Mouse (Mus musculus) testis, adult 2 months (tissue): Measurements from ENCODE around the gene Parp8. TPM values are rescaled to one million over a fixed set of nuclear protein-coding genes. Genes with fewer than 3 reads are reported as not detected.

Source experiments
- H3K27ac ChIP-seq: fragments of 200-500 bp; 2 replicates; pipeline ENCODE4 v1.5.1; 2012; ENCODE audit warnings: low read depth, low read length; ENCODE audit not compliant: control insufficient read depth, insufficient read depth
- H3K27me3 ChIP-seq: fragments of 200-500 bp; 2 replicates; pipeline ENCODE4 v1.6.1; 2012; ENCODE audit warnings: mild to moderate bottlenecking, low read length, moderate library complexity; ENCODE audit not compliant: control insufficient read depth, insufficient read depth
- H3K36me3 ChIP-seq: fragments of 200-500 bp; 2 replicates; pipeline ENCODE4 v1.6.1; 2012; ENCODE audit warnings: mild to moderate bottlenecking, low read length; ENCODE audit not compliant: control insufficient read depth, insufficient read depth
- H3K4me1 ChIP-seq: fragments of 200-500 bp; 2 replicates; pipeline ENCODE4 v1.6.1; 2012; ENCODE audit warnings: low read length; ENCODE audit not compliant: control insufficient read depth, insufficient read depth
- H3K4me3 ChIP-seq: fragments of 200-500 bp; 2 replicates; pipeline ENCODE4 v1.5.1; 2012; ENCODE audit warnings: low read depth, mild to moderate bottlenecking, low read length, moderate library complexity, mixed read lengths; ENCODE audit not compliant: control insufficient read depth
- CTCF ChIP-seq: fragments of 200-500 bp; IDR thresholded peaks from 2 replicates; pipeline ENCODE4 v1.5.1; 2012; ENCODE audit warnings: low read depth, mild to moderate bottlenecking, inconsistent platforms, low read length, moderate library complexity; ENCODE audit not compliant: control insufficient read depth, insufficient read depth, insufficient replicate concordance
- POLR2A ChIP-seq: fragments of 200-500 bp; IDR thresholded peaks from 2 replicates; pipeline ENCODE4 v1.6.1; 2012; ENCODE audit warnings: low read depth, mild to moderate bottlenecking, inconsistent platforms, low read length, moderate library complexity; ENCODE audit not compliant: control insufficient read depth
- polyA plus RNA-seq: library from polyadenylated mRNA; depleted of rRNA; stranded (reverse); fragments of >200 nt; gene quantifications from 2 replicates; pipeline ENCODE4 v1.2.3, GENCODE M21; 2012; rRNA removed

Parp8 gene
- polyA plus RNA-seq = 5.4 and 5.8 TPM in 2 replicates

DNA sequence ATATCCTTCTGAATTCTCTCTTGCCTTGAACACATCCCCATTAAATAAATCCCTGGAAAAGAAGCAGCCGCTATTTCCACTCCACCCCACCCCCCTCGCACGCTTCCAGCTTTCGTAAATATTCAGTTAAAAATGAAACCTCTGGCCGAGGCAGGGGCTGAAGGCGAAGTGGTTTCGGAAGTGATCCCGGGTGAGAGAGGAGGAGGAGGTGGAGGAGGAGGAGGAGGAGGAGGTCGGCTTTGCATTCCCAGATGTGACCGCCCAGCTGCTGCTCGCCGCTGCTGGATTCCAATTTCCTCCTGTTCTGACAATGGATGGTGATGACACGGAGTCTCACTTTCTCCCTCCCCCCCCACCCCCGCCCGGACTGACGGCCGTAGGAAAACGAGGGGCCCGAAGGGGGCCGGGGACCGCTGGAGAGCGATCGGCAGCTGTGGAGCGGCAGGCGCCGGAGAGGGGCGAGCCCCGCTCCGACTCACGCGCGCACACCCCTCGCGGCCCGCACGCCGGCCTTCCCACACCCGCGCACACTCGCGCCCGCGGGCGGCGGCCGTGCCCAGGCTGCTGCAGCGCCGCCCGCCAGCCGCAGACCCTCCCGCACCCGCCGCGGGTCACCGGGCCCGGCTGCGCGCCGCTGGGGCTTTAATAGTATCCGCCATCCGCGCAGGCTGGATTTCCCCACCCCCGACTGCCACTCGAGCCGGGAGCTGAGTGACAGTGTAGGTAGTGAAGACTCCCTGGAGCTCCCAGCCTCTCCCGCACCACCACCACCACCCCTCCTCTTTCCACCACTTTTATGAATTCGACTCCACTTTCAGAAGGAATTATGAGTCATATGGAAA is at the start of gene Parp8:
Gene Parp8 (minus strand): TSS at position 312 of the 842 bp plus-strand sequence.
- H3K36me3 ChIP-seq = no peaks in the 10 kb centered on the region
- H3K27ac ChIP-seq = no peak within 1 kb of the TSS
- TF ChIP-seq POLR2A (no peak), CTCF (no peak)
- H3K4me3 ChIP-seq = peak within 1 kb of the TSS; percentile 90
- H3K27me3 ChIP-seq = no peaks in the 10 kb centered on the region
- peaks cover 7% of the 10 kb centered on the region for H3K4me1 ChIP-seq

DNA sequence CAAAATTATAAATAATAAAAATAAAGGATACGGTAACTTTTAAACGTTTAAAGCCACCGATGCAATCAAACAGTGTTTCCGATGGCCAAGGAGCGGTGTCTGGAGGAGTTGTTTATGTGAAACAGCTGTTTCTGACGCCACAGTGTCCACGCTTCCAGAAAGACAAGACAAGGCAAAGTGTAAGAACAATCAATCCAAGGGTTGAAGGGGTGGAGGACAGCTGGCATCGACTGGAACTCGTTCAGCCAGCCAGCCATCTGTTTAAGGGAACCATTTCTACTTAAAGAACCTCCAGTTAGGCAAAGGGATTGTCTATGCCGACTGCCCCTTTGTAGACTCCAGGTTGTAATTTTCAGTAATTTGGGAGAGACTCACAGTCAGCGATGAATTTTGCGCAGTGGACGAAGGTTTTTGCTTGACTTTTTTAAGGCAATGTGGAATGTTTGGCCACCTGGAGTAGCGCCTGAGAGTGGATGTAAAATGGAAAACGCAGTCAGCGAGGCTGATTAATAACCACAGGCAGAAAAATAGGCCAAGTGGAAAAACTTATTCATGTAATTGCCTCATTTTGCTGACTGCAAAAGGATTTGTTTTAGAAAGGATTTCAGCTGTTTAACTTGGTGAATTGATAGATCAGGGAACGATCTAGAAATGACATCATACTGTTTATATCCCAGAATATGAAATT is 37.4 kb upstream of the Parp8 start:
- no peaks in the 10 kb centered on the region for H3K36me3 ChIP-seq
- H3K4me3 ChIP-seq = no peak overlapping the region
- TF ChIP-seq POLR2A (no peak), CTCF (no peak)
- H3K27ac ChIP-seq = no peak overlapping the region
- H3K27me3 ChIP-seq = no peaks in the 10 kb centered on the region
- H3K4me1 ChIP-seq = no peaks in the 10 kb centered on the region

DNA sequence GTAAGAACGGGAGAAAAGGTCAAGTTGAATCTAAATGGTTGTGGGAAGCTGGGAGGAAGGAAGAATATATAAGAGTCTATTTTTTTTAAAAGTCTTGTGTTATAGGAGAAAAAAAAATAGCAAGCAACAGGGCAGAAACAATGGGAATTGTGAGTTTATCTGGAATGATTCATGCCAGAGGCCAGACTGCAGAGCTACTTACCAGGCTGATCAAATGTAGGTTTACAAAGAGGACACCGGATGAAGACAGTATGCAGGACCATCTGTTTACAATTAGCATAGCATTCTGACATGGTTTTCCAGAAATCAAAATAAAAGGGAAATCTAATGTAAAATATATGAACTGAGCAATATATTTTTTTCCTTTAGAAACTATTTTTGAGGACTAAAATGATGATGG is 31.1 kb upstream of the Parp8 start:
- H3K36me3 ChIP-seq = no peaks in the 10 kb centered on the region
- TF ChIP-seq POLR2A = no peak
- TF ChIP-seq CTCF = no peak
- no peak overlapping the region for H3K4me3 ChIP-seq
- no peaks in the 10 kb centered on the region for H3K4me1 ChIP-seq
- H3K27me3 ChIP-seq = no peaks in the 10 kb centered on the region
- H3K27ac ChIP-seq = no peak overlapping the region

DNA sequence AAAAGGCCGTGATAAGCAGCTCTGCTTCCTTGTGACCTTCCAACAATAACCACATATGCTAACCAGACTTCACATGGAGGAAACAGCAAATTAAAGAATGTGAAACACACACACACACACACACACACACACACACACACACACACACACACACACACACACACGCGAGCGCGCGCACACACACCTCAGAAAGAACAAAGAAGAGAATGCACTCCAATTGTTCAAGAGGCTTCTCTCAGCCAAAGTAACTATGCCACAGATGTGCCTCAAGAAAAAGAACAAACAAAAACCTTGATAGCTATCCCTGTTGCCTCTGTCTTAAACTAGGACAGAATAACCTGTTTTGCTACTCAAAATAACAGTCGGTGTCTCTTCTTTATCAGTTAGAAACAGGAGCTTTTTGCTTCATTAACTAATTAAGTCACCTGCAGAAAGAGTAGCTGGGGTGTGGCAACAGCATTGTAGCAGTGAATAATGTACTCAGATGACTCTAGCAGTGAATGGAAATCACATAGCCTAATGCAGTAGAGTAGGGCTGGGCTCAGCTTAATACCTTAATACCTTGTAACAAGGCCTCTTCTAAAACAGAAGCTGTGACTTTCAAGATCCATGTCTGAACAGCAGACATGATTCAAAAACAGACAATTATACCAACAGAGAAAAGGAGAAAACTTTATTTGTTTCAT is 29.6 kb upstream of the Parp8 start:
- H3K27me3 ChIP-seq = no peaks in the 10 kb centered on the region
- TF ChIP-seq CTCF (no peak), POLR2A (no peak)
- no peak overlapping the region for H3K27ac ChIP-seq
- no peaks in the 10 kb centered on the region for H3K4me1 ChIP-seq
- no peak overlapping the region for H3K4me3 ChIP-seq
- no peaks in the 10 kb centered on the region for H3K36me3 ChIP-seq

DNA sequence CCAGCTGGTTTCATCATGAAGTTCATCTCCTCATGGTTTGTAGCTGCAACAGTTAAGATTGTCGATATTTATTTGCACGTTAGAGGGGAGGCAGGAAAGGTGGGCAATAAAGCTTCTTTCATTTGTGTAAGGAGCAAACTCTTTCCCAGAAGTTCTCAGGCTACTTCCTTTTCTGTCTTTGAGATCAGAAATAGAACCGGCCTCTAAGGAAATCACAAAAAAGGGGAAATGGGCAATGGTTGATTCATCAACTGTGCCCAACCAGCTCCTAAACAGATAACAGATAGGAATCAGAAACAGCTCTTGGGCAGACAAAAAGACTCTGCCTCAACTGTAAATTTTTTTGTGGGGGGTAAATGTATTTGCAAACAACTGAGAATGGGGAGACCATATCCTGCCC is 27.4 kb upstream of the Parp8 start:
- H3K4me1 ChIP-seq = no peaks in the 10 kb centered on the region
- TF ChIP-seq POLR2A (no peak), CTCF (no peak)
- H3K36me3 ChIP-seq = no peaks in the 10 kb centered on the region
- no peaks in the 10 kb centered on the region for H3K27me3 ChIP-seq
- no peak overlapping the region for H3K4me3 ChIP-seq
- H3K27ac ChIP-seq = no peak overlapping the region

DNA sequence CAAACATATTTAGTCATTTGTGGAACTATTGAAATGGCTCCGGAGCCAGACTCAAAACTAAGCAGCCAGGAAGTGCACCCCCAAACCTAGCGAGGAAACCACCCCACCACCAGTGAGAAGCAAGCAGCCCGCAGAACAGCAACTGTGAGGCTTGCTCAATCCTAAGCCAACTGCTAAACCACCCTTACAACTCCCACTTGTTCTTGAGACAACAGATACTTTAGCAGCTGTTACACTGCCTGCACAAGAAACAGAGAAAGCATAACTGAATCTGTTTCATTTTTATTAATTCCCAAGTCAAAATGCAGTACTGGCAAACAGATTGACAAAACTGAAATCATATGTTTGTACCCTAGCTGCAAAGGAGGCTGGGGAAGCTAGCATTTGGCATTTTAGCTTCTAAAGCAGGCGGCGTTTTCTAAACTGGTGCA is 23.2 kb upstream of the Parp8 start:
- no peaks in the 10 kb centered on the region for H3K36me3 ChIP-seq
- no peak overlapping the region for H3K27ac ChIP-seq
- no peak overlapping the region for H3K4me3 ChIP-seq
- no peaks in the 10 kb centered on the region for H3K27me3 ChIP-seq
- TF ChIP-seq POLR2A (no peak), CTCF (no peak)
- no peaks in the 10 kb centered on the region for H3K4me1 ChIP-seq

DNA sequence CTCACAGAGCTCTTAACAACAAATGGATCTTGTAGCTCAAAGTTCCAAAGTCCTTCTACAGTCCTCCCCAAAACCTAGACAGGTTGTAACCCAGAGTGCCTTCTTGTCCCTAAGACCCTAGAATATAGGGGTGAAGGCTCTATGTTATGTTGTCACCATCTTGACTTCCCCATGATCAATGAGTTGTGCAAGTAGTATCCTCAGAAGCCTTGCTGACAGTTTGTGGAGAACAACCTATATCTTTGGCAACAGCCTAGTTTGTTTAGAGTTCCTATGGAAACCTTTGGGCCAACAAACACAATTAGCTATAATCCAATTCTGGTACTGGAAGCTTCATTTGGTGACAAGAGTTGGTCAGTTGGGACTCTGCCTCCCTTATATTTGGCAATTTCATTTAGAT is 18.2 kb upstream of the Parp8 start:
- Histone ChIP-seq H3K36me3 (no peaks in the 10 kb centered on the region), H3K27me3 (no peaks in the 10 kb centered on the region), H3K4me1 (no peaks in the 10 kb centered on the region), H3K27ac (no peak overlapping the region), H3K4me3 (no peak overlapping the region)
- TF ChIP-seq CTCF = no peak
- no peak for TF ChIP-seq POLR2A
